Mouse (Mus musculus) neutrophil, adult 5-6 weeks (primary cell): Measurements from ENCODE around the gene Slc5a10. TPM values are rescaled to one million over a fixed set of nuclear protein-coding genes. Genes with fewer than 3 reads are reported as not detected.
A peak's percentile ranks its signal among the peaks of the same experiment; 100 is the strongest.

Experiments
- ATAC-seq: fragments of 151-379, 151-347 bp; 2 replicates; pipeline ENCODE4 v1.8.0; 2017; ENCODE audit warnings: mild to moderate bottlenecking, moderate TSS enrichment; ENCODE audit not compliant: insufficient number of reproducible peaks, poor library complexity, low FRiP score, severe bottlenecking; ENCODE audit errors: extremely low read depth
- total RNA-seq: library from RNA; stranded (forward); fragments of 200-1000 nt; gene quantifications from 2 replicates; pipeline ENCODE4 v1.2.3, GENCODE M21; 2017

The Slc5a10 gene
- total RNA-seq, 1 experiment from 2014 or later: not detected

DNA sequence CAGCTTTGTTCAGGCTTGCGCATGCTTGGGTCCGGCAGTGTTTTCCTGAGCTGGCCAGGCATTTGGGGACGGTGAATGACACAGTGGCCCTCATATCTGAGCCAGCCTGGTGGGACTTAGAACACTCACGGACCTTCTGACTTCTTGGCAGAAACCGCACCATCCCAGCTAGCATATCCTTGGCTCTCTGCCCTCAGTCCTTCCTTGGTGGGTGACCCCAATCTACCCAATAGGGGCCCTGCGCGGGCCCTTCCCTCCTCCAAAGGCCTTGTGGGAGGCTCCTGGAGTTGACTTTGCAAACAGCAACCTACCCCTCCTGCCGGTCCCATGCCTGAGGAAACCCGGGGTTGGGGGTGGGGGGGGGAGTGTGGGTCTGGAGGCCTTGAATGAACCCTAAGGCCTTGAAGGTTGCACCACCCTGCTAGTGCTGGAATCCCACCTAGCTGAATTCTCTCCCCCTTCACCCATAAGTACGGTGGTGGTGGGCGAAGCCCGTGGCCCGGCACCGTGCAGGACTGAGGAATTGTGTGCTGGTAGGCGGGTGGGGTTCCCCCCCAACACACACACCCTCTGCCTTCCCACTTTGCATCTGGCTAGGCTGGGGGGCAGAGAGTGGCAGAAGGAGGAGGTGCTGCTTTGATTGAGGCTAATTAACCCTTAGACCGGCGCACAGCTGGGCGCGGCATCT, 46.3 kb downstream of the Slc5a10 start:
- no peak for ATAC-seq

DNA sequence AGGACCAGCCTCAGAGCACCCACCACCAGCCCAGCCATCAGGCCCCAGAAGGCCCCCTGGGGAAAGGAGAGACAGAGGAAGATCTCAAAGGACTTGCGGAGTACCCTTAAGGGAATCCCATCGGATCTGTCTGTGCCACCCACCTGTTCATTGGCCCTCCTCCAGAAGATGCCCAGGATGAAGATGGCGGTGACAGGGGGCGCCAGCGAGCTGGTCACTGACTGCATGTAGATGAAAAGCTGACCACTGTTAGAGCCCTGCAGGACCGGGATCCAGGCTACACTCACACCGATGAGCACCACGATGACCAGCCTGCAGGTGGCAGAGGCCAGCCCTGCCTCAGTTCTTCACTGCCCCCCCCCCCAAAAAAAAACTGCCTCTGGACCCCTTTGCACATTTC, 46.9 kb downstream of the Slc5a10 start:
- no peak for ATAC-seq

DNA sequence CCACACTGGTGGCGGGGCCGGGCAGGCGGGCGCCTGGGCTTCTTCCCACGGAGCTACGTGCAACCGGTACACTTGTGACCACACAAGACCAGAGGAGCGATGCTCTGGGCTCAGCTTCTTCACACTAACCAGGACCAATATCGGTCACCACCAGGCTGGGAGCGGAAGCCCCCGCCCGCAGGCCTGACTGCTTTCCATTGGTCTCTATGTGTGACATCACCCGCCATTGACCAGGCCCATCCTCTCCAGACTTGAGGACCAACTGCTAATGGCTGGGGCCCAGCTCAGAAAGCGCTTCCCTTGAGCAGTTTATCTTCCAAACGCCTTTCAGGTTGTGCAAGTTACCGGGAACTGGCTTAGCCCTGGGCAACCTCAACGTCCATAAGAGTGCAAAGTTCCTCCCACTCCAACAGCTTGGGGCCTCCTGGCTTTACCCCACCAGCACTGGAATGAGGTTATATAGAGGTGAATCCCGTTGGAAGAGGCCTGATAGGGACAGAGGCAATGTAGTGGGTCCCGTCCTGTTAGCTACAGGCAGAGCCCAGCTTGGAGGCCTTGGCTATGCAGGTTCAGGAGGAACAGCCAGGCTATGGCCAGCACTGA, 48.7 kb downstream of the Slc5a10 start:
- no peak for ATAC-seq

- ATAC-seq: no peak
These were observed 50.8 kb downstream of the Slc5a10 start for GRCm38 (mm10) chr11:61669492-61670490.

DNA sequence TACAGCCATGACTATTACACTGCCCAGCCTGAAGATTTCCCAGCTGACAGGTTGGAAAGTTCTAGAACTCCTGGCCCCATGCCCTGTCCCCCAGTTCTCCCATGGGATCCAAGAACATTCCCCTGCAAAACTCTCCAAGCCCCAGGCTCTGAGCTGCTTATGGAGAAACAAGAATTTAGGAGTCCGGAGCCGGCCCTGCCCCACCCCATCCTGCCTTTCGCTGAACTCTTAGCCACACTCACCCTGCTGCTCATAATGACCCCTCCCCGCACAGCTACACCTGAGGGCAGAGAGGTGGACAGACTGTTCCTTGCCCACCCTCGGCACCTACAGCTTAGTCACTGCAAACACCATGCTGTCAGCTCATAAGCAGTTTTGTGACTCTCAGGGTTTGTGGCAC, 52.8 kb downstream of the Slc5a10 start:
- ATAC-seq: no peak

GRCm38 (mm10) chr11:61667248-61667647, 53.4 kb downstream of the Slc5a10 start:
- ATAC-seq: no peak

GRCm38 (mm10) chr11:61665991-61666799, 54.4 kb downstream of the Slc5a10 start:
- ATAC-seq: 0 out of 2 replicates have a peak, but pooled peaks have one; percentile 18

DNA sequence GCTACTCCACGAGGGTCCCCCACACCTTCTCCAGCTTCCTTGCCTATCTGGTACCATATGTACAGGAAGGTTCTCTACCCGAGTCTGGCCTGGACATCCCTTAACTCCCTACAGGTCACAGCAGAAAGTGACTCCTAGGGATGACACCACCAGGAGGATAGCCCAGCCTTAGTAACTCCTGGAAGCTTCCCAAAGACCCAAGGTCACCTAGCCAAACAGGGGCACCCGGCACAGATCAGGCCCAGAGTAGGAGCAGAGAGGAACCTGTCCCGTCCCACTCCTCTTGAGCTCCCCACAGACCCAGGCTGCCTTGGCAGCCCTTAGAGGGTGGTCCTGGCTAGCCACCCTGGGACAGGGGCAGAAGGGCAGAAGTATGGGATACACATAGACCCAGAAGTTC, 55.2 kb downstream of the Slc5a10 start:
- no peak for ATAC-seq

DNA sequence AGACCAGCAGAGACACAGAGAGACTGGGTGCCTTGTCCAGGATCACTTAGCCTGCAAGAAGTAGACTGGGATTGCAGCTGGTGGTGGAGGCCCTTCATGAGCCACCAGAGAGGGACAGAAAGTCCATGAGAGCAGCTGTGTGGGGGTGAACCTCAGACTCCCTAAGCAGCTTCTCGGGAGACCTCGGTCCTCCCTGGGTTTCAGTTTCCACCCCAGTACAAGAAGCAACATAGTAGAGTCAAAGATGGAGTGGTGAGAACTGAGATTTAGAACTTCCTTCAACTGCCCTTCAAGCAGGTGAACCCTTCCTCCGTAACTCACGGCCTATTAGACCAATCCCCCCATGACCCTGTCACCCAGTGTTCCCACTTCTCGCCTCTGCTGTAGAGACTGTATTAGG, 58.4 kb downstream of the Slc5a10 start:
- no peak for ATAC-seq

DNA sequence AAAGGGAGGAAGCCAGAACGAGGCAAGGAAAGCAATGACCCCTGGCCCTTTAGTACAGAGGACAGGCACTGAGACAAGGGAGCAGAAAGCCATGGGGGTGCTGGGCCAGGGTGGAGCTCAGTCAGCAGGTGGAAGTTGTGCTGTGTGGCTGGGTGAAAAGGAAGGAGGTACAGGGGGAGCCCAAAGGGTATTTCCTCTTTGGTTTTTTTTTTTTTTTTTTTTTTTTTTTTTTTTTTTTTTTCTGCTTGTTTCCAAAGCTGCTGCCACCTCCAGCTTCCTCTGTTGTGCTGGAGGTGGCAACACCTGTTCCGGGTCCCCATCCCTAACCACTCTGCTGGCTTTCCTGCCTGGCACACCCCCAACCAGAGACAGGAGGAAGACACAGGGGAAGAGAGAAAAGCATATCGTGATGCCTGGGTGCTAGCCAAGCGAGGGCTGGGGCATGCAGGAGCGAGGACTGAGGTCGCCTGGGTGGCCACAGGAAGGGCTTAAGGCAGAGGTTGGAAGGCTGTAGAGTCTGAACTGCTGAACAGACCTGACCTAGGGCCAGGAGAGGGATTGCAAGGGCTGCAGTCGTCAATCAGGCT, 59.7 kb downstream of the Slc5a10 start:
- peak; percentile 37; the same call in 1 of the 2 replicates for ATAC-seq

DNA sequence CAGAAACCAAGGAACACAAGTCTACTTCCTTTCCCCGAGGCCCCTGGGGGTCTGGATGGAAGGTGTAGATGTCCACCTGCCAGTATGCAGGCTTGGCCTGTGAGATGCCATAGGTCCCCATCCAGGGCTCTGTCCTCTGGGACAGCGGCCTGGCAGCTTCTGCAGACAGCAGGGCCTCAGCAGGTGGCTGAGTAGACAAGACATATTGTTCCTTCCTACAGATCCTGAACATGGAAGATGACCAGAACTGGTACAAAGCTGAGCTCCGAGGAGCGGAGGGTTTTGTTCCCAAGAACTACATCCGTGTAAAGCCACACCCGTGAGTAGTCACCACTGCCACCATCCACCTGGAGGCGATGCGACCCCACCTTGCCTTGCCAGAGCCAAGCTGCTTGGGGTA, 60.6 kb downstream of the Slc5a10 start:
- ATAC-seq: no peak

GRCm38 (mm10) chr11:61659011-61659858, 61.4 kb downstream of the Slc5a10 start:
- no peak for ATAC-seq

- ATAC-seq: no peak
These were observed 62.2 kb downstream of the Slc5a10 start for GRCm38 (mm10) chr11:61658360-61658922.

DNA sequence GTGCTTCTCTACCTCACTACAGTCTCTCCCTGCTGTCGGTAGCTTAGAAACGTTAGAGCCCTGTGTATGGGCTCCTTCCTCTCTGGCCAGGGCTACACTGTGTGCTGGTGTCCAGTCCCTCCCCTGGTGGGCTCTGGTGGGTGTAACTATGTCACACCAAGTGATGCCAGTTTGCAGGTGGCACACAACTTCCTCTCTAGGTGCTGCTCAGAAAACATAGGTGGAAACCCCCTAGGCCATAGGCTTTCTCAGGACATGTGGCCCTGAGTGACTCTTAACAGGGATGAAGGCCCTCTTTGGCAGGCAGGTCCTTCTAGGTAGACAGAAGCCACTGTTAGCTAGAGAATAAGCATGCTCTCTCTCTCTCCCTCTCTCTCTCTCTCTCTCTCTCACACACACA, 63.2 kb downstream of the Slc5a10 start:
- no peak for ATAC-seq

DNA sequence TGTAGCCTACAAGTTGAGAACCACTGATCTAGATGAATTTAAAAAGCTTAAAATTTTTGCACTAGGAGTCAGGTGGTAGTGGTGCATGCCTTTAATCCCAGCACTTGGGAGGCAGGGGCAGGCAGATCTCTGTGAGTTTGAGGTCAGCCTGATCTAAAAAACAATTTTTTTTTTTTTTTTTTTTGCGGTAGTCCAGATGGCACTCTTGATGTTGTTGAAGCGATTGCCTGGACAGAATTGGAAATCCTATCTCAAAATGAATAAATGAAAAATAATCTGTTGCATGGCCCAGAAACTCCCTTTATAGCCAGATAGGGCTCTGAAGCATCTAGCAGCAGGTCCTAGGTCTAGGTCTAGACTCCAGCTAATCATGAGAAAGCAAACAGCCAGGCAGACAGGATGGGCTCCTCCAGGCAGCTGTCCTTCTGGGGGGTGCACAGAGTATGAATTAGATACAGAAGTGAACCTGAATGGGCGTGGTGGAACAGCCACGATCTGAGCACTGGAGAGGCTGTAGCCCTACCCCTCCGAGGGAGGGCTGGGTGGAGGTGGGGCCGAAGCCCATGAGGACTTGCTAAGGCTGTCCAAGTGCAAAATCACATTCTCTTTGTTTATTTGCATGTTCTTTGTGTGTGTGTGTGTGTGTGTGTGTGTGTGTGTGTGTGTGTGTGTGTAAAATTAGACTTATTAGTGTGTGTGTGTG, 64.3 kb downstream of the Slc5a10 start:
- ATAC-seq: peak; percentile 53; the same call in 1 of the 2 replicates

DNA sequence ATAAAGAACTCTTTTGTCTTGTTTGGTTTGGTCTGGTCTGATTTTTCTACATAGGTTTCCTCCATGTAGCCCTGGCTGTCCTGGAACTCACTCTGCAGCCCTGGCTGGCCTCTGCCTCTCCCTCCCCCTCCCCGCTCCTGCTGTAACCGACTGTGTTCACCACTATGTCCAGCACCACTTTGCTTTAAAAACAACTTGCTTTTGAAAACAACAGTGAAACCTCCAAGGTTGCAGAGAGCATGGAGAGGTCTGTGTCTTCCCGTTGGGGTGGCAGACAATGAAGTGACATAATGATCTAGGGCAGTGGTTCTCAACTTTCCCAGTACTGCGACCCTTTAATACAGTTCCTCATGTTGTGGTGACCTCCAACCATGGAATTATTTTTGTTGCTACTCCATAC, 65.0 kb downstream of the Slc5a10 start:
- ATAC-seq: no peak
